Mouse (Mus musculus): ENCODE results near the gene G6pc. TPM values are rescaled to one million over a fixed set of nuclear protein-coding genes. Genes with fewer than 3 reads are reported as not detected.
"Not testable (repeated sequence)": the region's sequence is repeated elsewhere in the genome, so short reads cannot be mapped to it uniquely, and the experiment has no call there.

The G6pc gene
- total RNA-seq, 1 experiment from 2014 or later, result 1.8 TPM

DNA sequence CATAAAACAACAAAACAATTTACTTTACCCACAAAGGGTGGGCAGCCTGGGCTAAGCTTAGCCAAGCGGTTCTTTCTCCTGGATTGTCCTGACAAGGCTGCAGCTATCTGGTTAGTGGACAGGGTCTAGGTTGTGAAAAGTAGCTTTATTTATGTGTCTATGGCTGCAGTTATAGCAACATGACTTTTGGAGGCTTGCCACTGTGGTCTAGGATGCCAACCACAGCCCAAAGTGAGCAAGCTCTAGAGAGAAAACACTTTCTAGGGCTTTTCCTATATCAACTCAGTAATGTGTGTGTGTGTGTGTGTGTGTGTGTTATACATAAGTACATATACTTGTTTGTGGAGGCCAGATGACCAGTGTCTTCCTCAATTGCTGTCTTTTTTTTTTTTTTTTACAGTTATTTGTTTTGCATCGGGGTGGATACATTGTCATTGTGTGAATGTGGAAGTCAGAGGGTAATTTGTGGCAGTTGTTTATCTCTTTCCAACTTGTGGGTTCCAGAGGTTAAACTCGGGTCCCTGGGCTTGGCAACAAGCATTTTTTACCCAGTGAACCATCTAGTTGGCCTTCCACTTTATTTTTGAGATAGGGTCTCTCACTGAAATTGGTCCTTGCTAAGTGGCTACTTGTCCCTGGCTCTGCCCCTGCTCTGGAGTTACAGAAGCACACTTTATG, 9.7 kb upstream of the G6pc start:
- no peak for DNase-seq

- DNase-seq, result no peak
Observed at GRCm38 (mm10) chr11:101359776-101360175, 7.6 kb upstream of the G6pc start.

- no peak for DNase-seq
Observed at GRCm38 (mm10) chr11:101360651-101361113, 6.7 kb upstream of the G6pc start.

DNA sequence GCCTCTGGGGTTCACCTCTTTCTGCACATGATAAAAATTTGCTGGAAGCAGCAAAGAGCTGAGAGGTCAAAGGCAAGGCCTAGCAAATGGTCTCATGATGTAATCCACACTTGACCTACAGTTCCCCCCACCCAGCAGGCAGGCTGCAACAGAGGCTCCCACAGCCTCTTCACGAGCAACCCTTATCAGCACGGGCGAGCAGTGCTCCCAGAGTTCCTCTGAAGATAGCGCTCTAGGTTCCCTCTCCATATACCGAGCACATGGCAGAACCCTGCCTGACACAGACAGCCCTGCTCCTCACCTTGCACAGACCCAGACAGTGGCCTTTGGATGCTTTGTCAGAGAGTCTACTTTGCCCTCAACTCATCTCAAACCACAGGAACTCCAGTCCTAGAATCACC, 2.8 kb upstream of the G6pc start:
- DNase-seq, result no peak

- DNase-seq, result no peak
Observed at GRCm38 (mm10) chr11:101370141-101370540, 2.8 kb downstream of the G6pc start.

- DNase-seq, result no peak
Observed at GRCm38 (mm10) chr11:101374421-101374938, 7.1 kb downstream of the G6pc start.

GRCm38 (mm10) chr11:101378196-101378595, 10.8 kb downstream of the G6pc start:
- not testable (repeated sequence) for DNase-seq

DNA sequence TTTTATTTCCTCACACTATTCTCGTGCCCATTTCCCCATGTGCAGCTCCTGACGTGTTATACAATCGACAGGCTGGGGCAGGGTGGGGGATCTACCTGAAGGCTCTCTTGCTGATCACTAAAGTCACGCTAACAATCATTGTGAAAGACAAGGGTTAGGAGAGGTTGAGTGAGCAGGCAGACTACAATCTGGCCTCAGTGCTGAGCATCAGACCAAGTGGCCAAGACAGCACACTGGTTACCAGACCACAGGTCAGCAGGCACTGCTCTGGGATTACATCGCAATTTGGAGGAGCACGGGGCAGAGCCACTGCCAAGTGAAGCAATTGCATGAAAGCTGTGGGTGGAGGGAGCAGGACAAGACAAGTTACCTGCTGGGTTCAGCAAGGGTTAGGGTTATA, 11.6 kb downstream of the G6pc start:
- peak; percentile 18 for DNase-seq

DNA sequence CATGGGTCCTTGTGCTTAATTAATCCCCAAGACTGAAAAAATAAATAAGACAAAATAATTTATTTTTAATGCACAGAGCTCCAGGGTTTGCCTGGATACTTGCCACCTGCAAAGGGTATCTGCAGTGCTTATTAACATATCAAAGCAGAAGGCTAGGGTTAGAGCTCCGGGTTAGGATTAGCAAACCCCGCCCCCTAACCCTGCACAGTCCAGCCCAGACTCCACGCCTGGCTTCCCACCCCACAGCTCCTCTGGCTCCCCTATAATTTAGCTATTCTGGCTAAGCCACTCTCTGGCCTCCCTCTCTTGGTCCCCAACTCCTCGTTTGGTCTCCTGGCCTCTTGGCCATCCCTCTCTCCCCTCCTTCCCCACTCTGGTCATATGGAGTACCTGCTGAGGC, 14.5 kb downstream of the G6pc start:
- no peak for DNase-seq

DNA sequence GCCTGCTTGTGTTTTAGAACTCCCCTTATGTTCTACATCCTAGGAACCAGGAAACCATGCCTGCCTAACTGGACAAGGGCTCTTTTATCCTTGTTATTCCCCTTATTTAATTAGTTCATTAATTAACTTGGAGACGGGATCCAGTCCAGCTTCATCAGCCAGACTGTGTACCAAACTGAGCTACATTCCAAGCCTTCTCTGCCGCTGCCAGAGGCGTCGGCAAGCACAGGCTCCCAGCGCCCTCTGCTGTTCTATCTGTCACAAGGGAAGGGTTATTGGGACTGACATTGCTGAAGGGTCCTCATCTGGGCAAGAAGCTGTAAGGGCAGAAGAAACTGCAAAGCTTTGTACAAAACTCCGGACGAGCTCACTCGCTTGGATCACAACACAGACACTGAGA, 27.7 kb downstream of the G6pc start:
- peak; percentile 73 for DNase-seq

- DNase-seq, result no peak
Observed at GRCm38 (mm10) chr11:101415306-101415705, 47.9 kb downstream of the G6pc start.

- DNase-seq, result no peak
Observed at GRCm38 (mm10) chr11:101416433-101417100, 49.2 kb downstream of the G6pc start.

DNA sequence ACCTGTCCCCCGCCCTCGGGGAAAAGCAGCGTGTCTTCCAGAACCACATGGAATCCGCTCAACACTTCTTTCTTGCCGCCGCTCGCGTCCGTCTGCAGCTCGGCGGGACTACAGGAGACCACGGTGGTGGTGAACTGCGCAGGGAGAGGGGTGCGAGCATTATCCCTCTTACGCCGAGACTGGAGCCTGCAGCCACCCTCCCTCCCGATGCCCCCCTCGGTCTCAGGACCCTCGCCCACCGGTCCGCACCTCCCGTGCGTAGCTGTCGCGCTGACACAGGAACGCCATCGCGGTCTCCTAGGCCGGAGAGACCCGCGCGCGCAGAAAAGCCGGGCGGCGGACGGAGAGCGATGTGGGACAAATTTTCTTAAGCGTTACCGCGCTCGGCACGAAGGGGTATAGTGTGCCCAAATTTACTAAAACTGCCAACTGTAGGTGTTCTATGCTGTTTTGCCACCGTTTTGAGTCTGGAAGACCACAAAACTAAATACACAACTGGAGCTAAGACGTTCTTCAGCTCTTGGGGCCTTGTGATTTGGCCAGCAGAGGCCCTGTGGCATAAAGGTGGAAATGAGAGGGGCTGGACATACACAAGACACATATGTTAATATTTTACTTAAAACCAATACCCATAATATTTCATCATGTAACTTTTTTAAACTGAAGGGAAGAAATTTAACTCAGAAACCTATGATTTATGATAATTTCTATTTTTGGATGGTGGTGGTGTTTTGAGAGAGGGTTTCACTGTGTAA, 49.9 kb downstream of the G6pc start, which contains the start of gene Aarsd1:
Gene Aarsd1 (minus strand): TSS at position 515 of the 755 bp plus-strand sequence.
- peak; percentile 90 for DNase-seq

DNA sequence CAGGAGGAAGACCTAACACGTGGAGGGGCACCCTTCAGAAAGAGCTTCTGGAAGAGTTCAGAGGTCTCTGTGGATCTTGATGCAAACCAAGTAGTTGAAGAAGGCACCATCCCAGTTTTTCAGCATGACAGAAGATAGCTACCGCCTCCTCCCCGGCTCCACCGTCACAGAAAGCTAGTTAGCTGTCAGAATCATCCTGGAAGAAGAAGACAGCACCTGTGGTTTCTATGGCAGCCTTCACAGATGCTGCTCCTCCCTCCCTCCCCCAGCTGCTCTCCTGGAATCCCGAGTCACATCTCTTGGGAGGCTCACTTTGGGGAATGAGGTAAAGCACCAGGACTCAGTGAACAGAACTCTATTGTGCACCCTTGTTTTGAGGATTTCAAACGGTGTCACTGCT, 51.6 kb downstream of the G6pc start:
- DNase-seq, result no peak

GRCm38 (mm10) chr11:101419610-101420009, 52.2 kb downstream of the G6pc start:
- no peak for DNase-seq

GRCm38 (mm10) chr11:101420148-101420547, 52.8 kb downstream of the G6pc start:
- no peak for DNase-seq

- no peak for DNase-seq
Observed at GRCm38 (mm10) chr11:101424105-101424851, 56.9 kb downstream of the G6pc start, which contains the start of gene Gm27029. Gene Gm27029, minus strand, starts transcription at chr11:101424796.

DNA sequence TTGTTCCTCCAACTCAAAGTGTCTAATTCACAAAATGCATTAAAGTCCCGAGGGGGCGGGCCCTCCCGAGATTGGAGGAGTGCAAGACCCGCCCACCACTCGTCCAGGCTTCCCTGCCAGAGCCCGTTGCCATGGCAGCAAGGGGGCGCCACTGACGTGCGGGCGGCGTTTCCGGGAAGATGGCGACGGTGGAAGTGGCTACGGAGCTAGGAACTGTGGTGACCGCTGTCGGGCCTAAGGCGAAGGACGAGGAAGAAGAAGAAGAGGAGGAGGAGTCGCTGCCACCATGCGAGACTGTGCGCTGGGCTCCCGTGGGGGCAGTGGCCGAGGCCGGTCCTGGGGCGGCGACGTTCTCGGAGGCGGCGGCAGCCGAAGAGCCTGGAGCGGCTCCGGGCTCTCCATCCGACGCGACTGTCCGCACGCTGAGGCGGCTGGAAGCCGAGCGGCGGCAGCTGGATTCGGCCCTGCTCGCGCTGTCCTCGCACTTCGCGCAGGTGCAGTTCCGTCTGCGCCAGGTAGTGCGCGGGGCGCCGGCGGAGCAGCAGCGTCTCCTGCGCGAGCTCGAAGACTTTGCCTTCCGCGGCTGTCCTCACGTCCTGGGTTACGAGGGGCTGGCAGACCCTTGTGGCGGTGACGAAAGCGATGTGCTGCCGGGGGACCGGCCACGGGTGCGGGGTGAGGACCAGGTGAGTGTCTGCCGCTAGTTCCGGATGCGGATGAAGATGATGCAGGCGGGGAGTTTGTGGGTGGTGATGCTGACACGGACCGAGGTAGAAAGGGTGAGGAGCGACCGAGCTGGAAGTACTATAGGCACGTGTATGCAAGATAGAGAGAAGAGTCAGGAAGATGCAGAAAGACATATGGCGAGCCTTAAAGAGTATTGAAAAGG, 57.8 kb downstream of the G6pc start, which contains the start of the genes Rundc1 and Ptges3l:
Gene Rundc1 (plus strand): TSS at position 161 of the 889 bp plus-strand sequence.
Gene Ptges3l (minus strand): TSS at position 409 of the 889 bp plus-strand sequence.
- peak; percentile 99 for DNase-seq

DNA sequence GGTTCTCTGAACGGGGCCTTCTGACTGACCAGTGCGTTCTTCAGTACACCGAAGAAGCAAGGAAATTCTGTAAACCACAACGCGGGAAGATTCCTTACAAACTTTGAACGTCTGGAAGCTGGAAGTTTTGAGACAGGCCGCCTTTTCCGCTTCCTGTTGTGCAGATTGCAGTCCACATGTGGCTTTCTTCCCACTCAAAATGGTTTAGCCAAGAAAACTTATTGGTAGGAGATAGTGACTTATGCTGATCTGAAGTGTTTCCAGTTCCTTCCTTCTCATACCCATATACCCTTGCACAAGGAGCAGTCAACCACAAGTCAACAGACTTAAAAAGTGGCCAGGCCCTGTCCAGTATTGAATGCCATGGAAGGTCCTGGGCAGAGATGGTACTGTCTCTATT, 58.8 kb downstream of the G6pc start:
- DNase-seq, result no peak
